Mouse (Mus musculus): ENCODE measurements around the gene Ppp1r3g. TPM values are rescaled to one million over a fixed set of nuclear protein-coding genes. Genes with fewer than 3 reads are reported as not detected.
A peak's percentile ranks its signal among the peaks of the same experiment; 100 is the strongest.
"Not testable (repeated sequence)": the region's sequence is repeated elsewhere in the genome, so short reads cannot be mapped to it uniquely, and the experiment has no call there.

Ppp1r3g gene
- polyA plus RNA-seq, 1 experiment from 2014 or later = 0.37 TPM

- Histone ChIP-seq H3K9me3 (replicated peaks) (no peaks in the 10 kb centered on the region), H3K4me2 (peak overlapping the region; percentile 79), H3K27me3 (replicated peaks) (peaks cover 54% of the 10 kb centered on the region), H3K27ac (no peak overlapping the region), H3K4me3 (peak overlapping the region; percentile 59), H3K9ac (no peak overlapping the region), H3K4me1 (peaks cover 18% of the 10 kb centered on the region), H3K36me3 (no peaks in the 10 kb centered on the region)
- under 1% methylated on average over 38 of the region's 38 CpGs for WGBS (ENCODE audit: insufficient replicate concordance)
- ATAC-seq = peak; percentile 27; the same call in 1 of the 2 replicates
Measured at GRCm38 (mm10) chr13:35968131-35968718, 9.6 kb downstream of the Ppp1r3g start.

GRCm38 (mm10) chr13:35968719-35969430, 10.2 kb downstream of the Ppp1r3g start:
- H3K4me2 ChIP-seq = peak overlapping the region; percentile 79
- H3K27ac ChIP-seq = no peak overlapping the region
- peak overlapping the region; percentile 59 for H3K4me3 ChIP-seq
- peak; percentile 32 for ATAC-seq
- no peaks in the 10 kb centered on the region for H3K9me3 ChIP-seq (replicated peaks)
- H3K27me3 ChIP-seq (replicated peaks) = peaks cover 54% of the 10 kb centered on the region
- no peaks in the 10 kb centered on the region for H3K36me3 ChIP-seq
- WGBS (ENCODE audit: insufficient replicate concordance) = 1% methylated on average over 57 of the region's 57 CpGs
- H3K4me1 ChIP-seq = peaks cover 18% of the 10 kb centered on the region
- 0 out of 2 replicates have a peak overlapping the region, but pooled peaks have one; percentile 6 for H3K9ac ChIP-seq

GRCm38 (mm10) chr13:35969431-35969721, 10.7 kb downstream of the Ppp1r3g start:
- no peak for ATAC-seq
- Histone ChIP-seq H3K4me2 (peak overlapping the region; percentile 79), H3K36me3 (no peaks in the 10 kb centered on the region), H3K4me1 (peaks cover 18% of the 10 kb centered on the region), H3K27me3 (replicated peaks) (peaks cover 54% of the 10 kb centered on the region), H3K9me3 (replicated peaks) (no peaks in the 10 kb centered on the region), H3K27ac (no peak overlapping the region), H3K4me3 (peak overlapping the region; percentile 59), H3K9ac (0 out of 2 replicates have a peak overlapping the region, but pooled peaks have one; percentile 6)
- WGBS (ENCODE audit: insufficient replicate concordance) = 3% methylated on average over 18 of the region's 18 CpGs

- no peak for ATAC-seq
- 33% methylated on average over 9 of the region's 9 CpGs for WGBS (ENCODE audit: insufficient replicate concordance)
- H3K36me3 ChIP-seq = no peaks in the 10 kb centered on the region
Measured at GRCm38 (mm10) chr13:35969829-35970228, 11.2 kb downstream of the Ppp1r3g start.

GRCm38 (mm10) chr13:35976912-35977311, 18.3 kb downstream of the Ppp1r3g start:
- no peak for ATAC-seq
- Histone ChIP-seq H3K4me1 (no peaks in the 10 kb centered on the region), H3K27ac (no peak overlapping the region), H3K9ac (no peak overlapping the region), H3K4me2 (no peak overlapping the region), H3K36me3 (peaks cover 26% of the 10 kb centered on the region), H3K27me3 (replicated peaks) (no peaks in the 10 kb centered on the region), H3K9me3 (replicated peaks) (no peaks in the 10 kb centered on the region), H3K4me3 (no peak overlapping the region)
- WGBS (ENCODE audit: insufficient replicate concordance) = 81% methylated on average over 7 of the region's 7 CpGs

More at GRCm38 (mm10) chr13:35969829-35970228, 11.2 kb downstream of the Ppp1r3g start:
- no peaks in the 10 kb centered on the region for H3K9me3 ChIP-seq (replicated peaks)
- H3K9ac ChIP-seq = no peak overlapping the region
- H3K27me3 ChIP-seq (replicated peaks) = peaks cover 54% of the 10 kb centered on the region
- no peak overlapping the region for H3K27ac ChIP-seq
- H3K4me3 ChIP-seq = no peak overlapping the region
- H3K4me2 ChIP-seq = peak overlapping the region; percentile 79
- H3K4me1 ChIP-seq = peaks cover 18% of the 10 kb centered on the region

- Histone ChIP-seq H3K27me3 (replicated peaks) (no peaks in the 10 kb centered on the region), H3K36me3 (peaks cover 26% of the 10 kb centered on the region), H3K4me3 (no peak overlapping the region), H3K27ac (no peak overlapping the region), H3K4me1 (no peaks in the 10 kb centered on the region), H3K9me3 (replicated peaks) (no peaks in the 10 kb centered on the region), H3K4me2 (no peak overlapping the region), H3K9ac (no peak overlapping the region)
- no peak for ATAC-seq
- 76% methylated on average over 4 of the region's 4 CpGs for WGBS (ENCODE audit: insufficient replicate concordance)
Measured at GRCm38 (mm10) chr13:35980471-35980870, 21.8 kb downstream of the Ppp1r3g start.

GRCm38 (mm10) chr13:35982985-35983384, 24.3 kb downstream of the Ppp1r3g start:
- Histone ChIP-seq H3K4me1 (peaks cover 3% of the 10 kb centered on the region; the same call in 1 of the 2 replicates), H3K36me3 (peaks cover 18% of the 10 kb centered on the region), H3K4me3 (no peak overlapping the region), H3K4me2 (no peak overlapping the region), H3K9ac (no peak overlapping the region), H3K27ac (no peak overlapping the region), H3K9me3 (replicated peaks) (no peaks in the 10 kb centered on the region), H3K27me3 (replicated peaks) (no peaks in the 10 kb centered on the region)
- no peak for ATAC-seq
- WGBS (ENCODE audit: insufficient replicate concordance) = 63% methylated on average over 6 of the region's 6 CpGs

- no peaks in the 10 kb centered on the region for H3K27me3 ChIP-seq (replicated peaks)
- peaks cover 3% of the 10 kb centered on the region; the same call in 1 of the 2 replicates for H3K4me1 ChIP-seq
- H3K27ac ChIP-seq = no peak overlapping the region
- no peak for ATAC-seq
- no peak overlapping the region for H3K4me2 ChIP-seq
- no peak overlapping the region for H3K9ac ChIP-seq
- WGBS (ENCODE audit: insufficient replicate concordance) = 72% methylated on average over 3 of the region's 3 CpGs
- no peaks in the 10 kb centered on the region for H3K9me3 ChIP-seq (replicated peaks)
- no peak overlapping the region for H3K4me3 ChIP-seq
- no peaks in the 10 kb centered on the region for H3K36me3 ChIP-seq
Measured at GRCm38 (mm10) chr13:35989329-35989728, 30.7 kb downstream of the Ppp1r3g start.

- H3K9me3 ChIP-seq (replicated peaks); H3K36me3 ChIP-seq; H3K4me3 ChIP-seq; H3K27ac ChIP-seq; ATAC-seq; H3K4me2 ChIP-seq; H3K27me3 ChIP-seq (replicated peaks); H3K9ac ChIP-seq: not testable (repeated sequence)
- peaks cover 15% of the 10 kb centered on the region for H3K4me1 ChIP-seq
- 93% methylated on average over 21 of the region's 21 CpGs for WGBS (ENCODE audit: insufficient replicate concordance)
Measured at GRCm38 (mm10) chr13:35991185-35991584, 32.5 kb downstream of the Ppp1r3g start.

- 79% methylated on average over 8 of the region's 8 CpGs for WGBS (ENCODE audit: insufficient replicate concordance)
- Histone ChIP-seq H3K27ac (no peak overlapping the region), H3K4me3 (no peak overlapping the region), H3K4me2 (no peak overlapping the region), H3K27me3 (replicated peaks) (no peaks in the 10 kb centered on the region), H3K36me3 (no peaks in the 10 kb centered on the region), H3K9me3 (replicated peaks) (no peaks in the 10 kb centered on the region), H3K4me1 (peaks cover 21% of the 10 kb centered on the region), H3K9ac (no peak overlapping the region)
- no peak for ATAC-seq
Measured at GRCm38 (mm10) chr13:35994067-35994466, 35.4 kb downstream of the Ppp1r3g start.

GRCm38 (mm10) chr13:35995231-35995630, 36.6 kb downstream of the Ppp1r3g start:
- H3K9me3 ChIP-seq (replicated peaks) = no peaks in the 10 kb centered on the region
- no peak overlapping the region for H3K4me3 ChIP-seq
- H3K4me1 ChIP-seq = peaks cover 21% of the 10 kb centered on the region
- ATAC-seq = no peak
- 81% methylated on average over 3 of the region's 3 CpGs for WGBS (ENCODE audit: insufficient replicate concordance)
- no peak overlapping the region for H3K27ac ChIP-seq
- no peak overlapping the region for H3K9ac ChIP-seq
- H3K36me3 ChIP-seq = no peaks in the 10 kb centered on the region
- no peak overlapping the region for H3K4me2 ChIP-seq
- no peaks in the 10 kb centered on the region for H3K27me3 ChIP-seq (replicated peaks)

GRCm38 (mm10) chr13:35995696-35996426, 37.2 kb downstream of the Ppp1r3g start:
- peak; percentile 72 for ATAC-seq
- no peaks in the 10 kb centered on the region for H3K9me3 ChIP-seq (replicated peaks)
- H3K4me1 ChIP-seq = peaks cover 25% of the 10 kb centered on the region
- H3K4me3 ChIP-seq = no peak overlapping the region
- no peaks in the 10 kb centered on the region for H3K27me3 ChIP-seq (replicated peaks)
- no peaks in the 10 kb centered on the region for H3K36me3 ChIP-seq
- H3K27ac ChIP-seq = no peak overlapping the region
- no peak overlapping the region for H3K9ac ChIP-seq
- H3K4me2 ChIP-seq = 0 out of 2 replicates have a peak overlapping the region, but pooled peaks have one; percentile 3
- WGBS (ENCODE audit: insufficient replicate concordance) = 78% methylated on average over 2 of the region's 2 CpGs
